Mouse (Mus musculus): ENCODE measurements around the gene Ccdc103. TPM values are rescaled to one million over a fixed set of nuclear protein-coding genes. Genes with fewer than 3 reads are reported as not detected.
A peak's percentile ranks its signal among the peaks of the same experiment; 100 is the strongest.

Gene Ccdc103
- polyA plus RNA-seq, 1 experiment from 2014 or later: 2.5 TPM

DNA sequence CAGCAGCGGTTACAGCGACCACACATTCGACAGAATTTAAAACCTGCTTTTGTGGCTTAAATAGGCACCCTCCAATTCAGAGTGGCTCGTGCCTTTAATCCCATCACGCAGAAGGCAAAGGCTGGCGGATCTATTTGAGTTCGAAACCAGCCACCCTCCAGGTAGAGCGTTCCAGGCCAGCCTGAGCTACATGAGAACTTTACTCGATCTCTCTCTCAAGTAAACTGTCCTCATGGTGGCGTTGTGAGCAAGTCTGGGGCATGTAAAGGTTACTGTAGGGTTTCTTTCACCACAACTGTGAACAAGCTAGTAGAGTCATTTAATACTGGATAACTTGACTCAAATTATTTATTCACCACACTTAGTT lies 44.3 kb downstream of the Ccdc103 start:
- under 1% methylated on average over 10 of the region's 10 CpGs for WGBS

DNA sequence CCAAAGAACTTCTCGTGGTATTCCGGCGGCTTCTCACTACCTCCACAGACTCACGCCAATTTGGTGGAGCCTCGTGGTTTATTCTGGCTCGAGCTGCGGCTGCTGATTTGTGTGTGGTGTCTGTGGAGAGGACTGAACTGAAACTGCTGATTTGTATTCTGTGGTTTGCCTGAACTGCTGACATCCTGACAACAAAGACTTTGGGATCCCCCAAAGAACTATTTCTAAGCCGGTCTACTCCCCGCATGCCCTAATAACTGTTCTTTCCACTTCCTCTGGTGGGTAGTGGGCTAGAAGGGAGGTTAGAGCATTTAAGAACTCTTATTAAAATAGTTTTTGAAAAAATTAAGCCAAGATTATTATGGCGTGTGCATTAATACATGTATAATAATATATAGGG lies 49.7 kb downstream of the Ccdc103 start:
- no peaks in the 10 kb centered on the region for H3K4me1 ChIP-seq (ENCODE audit: control insufficient read depth, insufficient read depth, low read depth, low read length)
- no peaks in the 10 kb centered on the region for H3K36me3 ChIP-seq (ENCODE audit: control insufficient read depth, insufficient read depth, low read length)
- H3K9ac ChIP-seq (ENCODE audit: low read depth, low read length): no peak overlapping the region
- WGBS: 84% methylated on average over 10 of the region's 10 CpGs
- no peak overlapping the region for H3K27ac ChIP-seq (ENCODE audit: low read depth, low read length)
- ATAC-seq: no peak
- no peak overlapping the region for H3K4me3 ChIP-seq (ENCODE audit: low read length)
- H3K9me3 ChIP-seq (ENCODE audit: control insufficient read depth, low read length): no peaks in the 10 kb centered on the region
- H3K4me2 ChIP-seq (ENCODE audit: low read length): no peak overlapping the region
- no peaks in the 10 kb centered on the region for H3K27me3 ChIP-seq (replicated peaks; ENCODE audit: control insufficient read depth, insufficient read depth, low read length)

More for the DNA sequence above, 44.3 kb downstream of the Ccdc103 start:
- Histone ChIP-seq H3K27ac (ENCODE audit: low read depth, low read length) (peak overlapping the region; percentile 81), H3K9ac (ENCODE audit: low read depth, low read length) (peak overlapping the region; percentile 63), H3K27me3 (replicated peaks; ENCODE audit: control insufficient read depth, insufficient read depth, low read length) (no peaks in the 10 kb centered on the region), H3K4me1 (ENCODE audit: control insufficient read depth, insufficient read depth, low read depth, low read length) (peaks cover 4% of the 10 kb centered on the region), H3K4me3 (ENCODE audit: low read length) (peak overlapping the region; percentile 69), H3K4me2 (ENCODE audit: low read length) (peak overlapping the region; percentile 90), H3K36me3 (ENCODE audit: control insufficient read depth, insufficient read depth, low read length) (no peaks in the 10 kb centered on the region), H3K9me3 (ENCODE audit: control insufficient read depth, low read length) (no peaks in the 10 kb centered on the region)
- no peak; the same call in 1 of the 2 replicates for ATAC-seq

Other genes starting within 250 kb of the Ccdc103 start
- gene Meioc, start 217.5 kb upstream of the Ccdc103 start, polyA plus RNA-seq (2015; fragmentation: Nextera tagmentation; extraction: Ambion mirVana): 0.15 and 0.17 TPM in 2 replicates
- 33.3 and 34.8 TPM in 2 replicates for gene Ccdc43, start 183.4 kb upstream of the Ccdc103 start, polyA plus RNA-seq (2015; fragmentation: Nextera tagmentation; extraction: Ambion mirVana)
- gene Adam11, start 119.8 kb upstream of the Ccdc103 start, polyA plus RNA-seq (2015; fragmentation: Nextera tagmentation; extraction: Ambion mirVana): 23.6 and 27.7 TPM in 2 replicates
- gene Gjc1, start 61.5 kb upstream of the Ccdc103 start, polyA plus RNA-seq (2015; fragmentation: Nextera tagmentation; extraction: Ambion mirVana): 27.6 and 29.8 TPM in 2 replicates
- gene Higd1b, start 45.4 kb upstream of the Ccdc103 start, polyA plus RNA-seq (2015; fragmentation: Nextera tagmentation; extraction: Ambion mirVana): 14.9 and 19.5 TPM in 2 replicates
- 127 and 140 TPM in 2 replicates for gene Eftud2, start 219 bp upstream of the Ccdc103 start, polyA plus RNA-seq (2015; fragmentation: Nextera tagmentation; extraction: Ambion mirVana)
- gene Fam187a, start 4.0 kb downstream of the Ccdc103 start, polyA plus RNA-seq (2015; fragmentation: Nextera tagmentation; extraction: Ambion mirVana): not detected in 2 replicates
- gene Gfap, start 19.7 kb downstream of the Ccdc103 start, polyA plus RNA-seq (2015; fragmentation: Nextera tagmentation; extraction: Ambion mirVana): 4.8 and 15.5 TPM in 2 replicates
- gene Kif18b, start 43.9 kb downstream of the Ccdc103 start, polyA plus RNA-seq (2015; fragmentation: Nextera tagmentation; extraction: Ambion mirVana): 2.0 and 2.3 TPM in 2 replicates
- gene C1ql1, start 65.5 kb downstream of the Ccdc103 start, polyA plus RNA-seq (2015; fragmentation: Nextera tagmentation; extraction: Ambion mirVana): 9.0 and 9.9 TPM in 2 replicates
- 28.8 and 30.4 TPM in 2 replicates for gene Nmt1, start 147.0 kb downstream of the Ccdc103 start, polyA plus RNA-seq (2015; fragmentation: Nextera tagmentation; extraction: Ambion mirVana)
- 132 and 192 TPM in 2 replicates for gene Dcakd, start 147.1 kb downstream of the Ccdc103 start, polyA plus RNA-seq (2015; fragmentation: Nextera tagmentation; extraction: Ambion mirVana)
- gene Plcd3, start 220.5 kb downstream of the Ccdc103 start, polyA plus RNA-seq (2015; fragmentation: Nextera tagmentation; extraction: Ambion mirVana): 4.7 and 4.9 TPM in 2 replicates
- 14.2 and 16.4 TPM in 2 replicates for gene Acbd4, start 220.5 kb downstream of the Ccdc103 start, polyA plus RNA-seq (2015; fragmentation: Nextera tagmentation; extraction: Ambion mirVana)
- 4.1 and 4.7 TPM in 2 replicates for gene Hexim1, start 235.0 kb downstream of the Ccdc103 start, polyA plus RNA-seq (2015; fragmentation: Nextera tagmentation; extraction: Ambion mirVana)

Data from hindbrain, embryonic 16.5 days (tissue).